Mouse (Mus musculus): ENCODE measurements around the gene Evi5. TPM values are rescaled to one million over a fixed set of nuclear protein-coding genes. Genes with fewer than 3 reads are reported as not detected.

Gene Evi5
- total RNA-seq, 2 experiments from 2014 or later: 13.2 to 13.6 TPM

DNA sequence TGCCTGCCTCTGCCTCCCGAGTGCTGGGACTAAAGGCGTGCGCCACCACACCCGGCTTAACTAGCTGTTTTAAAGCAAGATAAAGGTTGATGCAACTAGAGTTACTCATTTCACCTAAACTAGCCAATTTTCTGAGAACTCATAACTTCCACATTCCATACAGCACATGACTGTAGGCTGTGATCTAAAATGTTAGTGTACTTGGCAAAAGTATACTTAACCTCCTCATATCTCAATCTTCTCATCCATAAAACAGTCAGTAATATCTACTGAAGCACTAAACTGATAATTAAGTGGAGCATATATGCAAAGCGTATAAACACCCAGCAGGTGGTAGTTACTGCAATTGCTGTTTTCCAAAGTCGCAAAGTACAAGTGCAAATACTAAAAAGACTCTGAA, 1.6 kb downstream of the Evi5 start:
- DNase-seq: no peak

- no peak for DNase-seq
These were observed 5.2 kb downstream of the Evi5 start for GRCm38 (mm10) chr5:107869701-107870100.

GRCm38 (mm10) chr5:107868905-107869424, 5.9 kb downstream of the Evi5 start:
- peak; percentile 93 for DNase-seq

GRCm38 (mm10) chr5:107867970-107868904, 6.7 kb downstream of the Evi5 start:
- peak; percentile 58 for DNase-seq

DNA sequence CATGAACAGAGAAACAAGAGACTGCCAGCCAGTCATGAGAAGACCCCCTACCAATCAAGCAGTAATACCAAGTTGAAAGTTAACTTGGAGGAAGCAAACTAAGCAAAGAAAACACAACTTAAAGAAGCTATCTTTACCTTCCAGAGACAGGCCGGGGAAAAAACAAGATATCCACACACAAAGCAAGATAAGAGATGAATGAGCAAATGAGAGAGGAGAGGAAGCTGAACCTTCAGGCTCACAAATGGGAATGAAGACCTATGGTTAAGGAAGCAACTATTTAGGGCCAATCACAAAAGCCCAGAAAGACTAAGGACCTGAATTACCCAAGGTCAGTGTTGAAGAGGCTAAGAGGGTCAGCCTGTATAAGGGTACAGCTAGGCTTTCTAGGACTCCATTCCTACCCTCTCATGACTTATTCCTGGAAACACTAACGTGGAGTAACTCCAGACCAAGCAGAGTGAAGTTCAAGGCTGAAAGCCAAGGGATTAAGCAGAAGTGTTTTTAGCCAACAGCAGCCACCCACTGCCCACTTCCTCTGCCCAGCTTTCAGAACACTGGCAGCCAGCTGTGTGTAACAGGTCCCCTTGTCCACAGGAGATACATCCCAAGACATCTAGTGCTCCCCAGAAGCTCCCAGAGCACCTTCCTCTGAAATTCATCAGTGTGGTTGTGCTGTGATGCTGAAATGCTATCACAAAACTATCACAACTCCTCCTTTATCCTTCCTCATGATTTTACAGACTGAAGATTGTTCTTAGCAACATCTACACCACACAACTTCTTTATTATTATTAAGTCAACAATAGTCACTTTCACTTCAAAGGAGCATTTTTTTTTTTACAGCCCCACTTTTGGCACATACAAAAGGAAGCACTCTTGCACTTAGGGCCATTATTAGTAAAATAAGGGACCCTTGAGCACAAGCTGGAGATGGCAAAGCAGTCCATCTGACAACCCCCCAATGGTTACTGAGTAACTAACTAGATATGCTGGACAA, 8.5 kb downstream of the Evi5 start:
- peak; percentile 15 for DNase-seq

- no peak for DNase-seq
These were observed 10.9 kb downstream of the Evi5 start for GRCm38 (mm10) chr5:107863971-107864370.

DNA sequence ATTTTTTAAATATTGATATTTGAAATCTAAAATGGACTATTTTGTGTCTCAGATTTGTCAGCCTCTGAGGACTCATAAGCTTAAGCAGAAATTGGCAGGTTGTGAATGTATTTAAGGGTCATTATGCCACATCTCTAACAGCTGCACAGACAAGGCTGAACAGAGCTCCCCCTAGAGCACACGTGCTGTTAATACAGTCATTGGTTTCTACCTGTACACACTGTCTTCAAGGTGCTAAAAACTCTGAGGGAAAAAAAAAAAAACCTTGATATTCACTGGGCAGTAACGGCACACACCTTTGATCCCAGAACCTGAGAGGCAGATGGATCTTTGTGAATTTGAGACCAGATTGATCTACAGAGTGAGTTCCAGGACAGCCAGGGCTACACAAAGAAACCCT, 15.9 kb downstream of the Evi5 start:
- no peak for DNase-seq

- DNase-seq: no peak
These were observed 19.4 kb downstream of the Evi5 start for GRCm38 (mm10) chr5:107855546-107855945.

- DNase-seq: no peak
These were observed 20.4 kb downstream of the Evi5 start for GRCm38 (mm10) chr5:107854556-107854955.

DNA sequence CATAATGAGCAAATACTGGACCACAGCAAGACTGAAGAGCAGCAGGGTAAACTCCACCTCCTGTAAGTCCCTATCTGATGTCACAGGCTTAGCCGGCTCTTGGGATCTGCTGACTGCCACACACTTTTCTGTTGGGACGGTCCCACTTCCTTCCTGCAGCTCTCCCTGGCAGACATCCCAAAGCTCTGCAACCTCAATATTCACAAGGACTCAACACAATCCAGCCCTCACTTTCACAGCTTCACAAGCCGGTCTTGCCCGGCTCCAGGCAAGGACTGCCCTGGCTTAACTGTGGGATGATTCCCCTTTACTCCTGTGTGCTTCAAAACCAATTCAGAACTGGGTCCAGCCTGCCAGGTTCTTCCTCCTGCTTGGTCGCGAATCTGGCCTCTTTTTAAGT, 21.1 kb downstream of the Evi5 start:
- DNase-seq: peak; percentile 14

DNA sequence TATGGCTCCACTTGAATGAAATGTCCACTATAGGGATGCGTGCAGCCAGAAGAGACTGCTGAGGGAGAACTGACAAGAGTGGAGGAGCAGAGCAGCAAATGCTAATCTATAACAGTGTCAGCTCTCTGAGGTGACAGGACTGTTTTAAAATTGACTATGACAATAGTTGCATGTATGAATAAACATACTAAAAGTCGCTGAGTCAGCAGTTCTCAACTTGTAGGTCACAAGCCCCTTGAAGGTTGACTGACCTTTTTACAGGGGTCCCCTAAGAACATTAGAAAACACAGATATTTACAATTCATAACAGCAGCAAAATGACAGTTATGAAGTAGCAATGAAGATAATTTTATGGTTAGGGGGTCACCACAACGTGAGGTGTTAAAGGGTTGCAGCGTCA, 25.9 kb downstream of the Evi5 start:
- DNase-seq: no peak

GRCm38 (mm10) chr5:107847817-107848216, 27.1 kb downstream of the Evi5 start:
- DNase-seq: no peak

DNA sequence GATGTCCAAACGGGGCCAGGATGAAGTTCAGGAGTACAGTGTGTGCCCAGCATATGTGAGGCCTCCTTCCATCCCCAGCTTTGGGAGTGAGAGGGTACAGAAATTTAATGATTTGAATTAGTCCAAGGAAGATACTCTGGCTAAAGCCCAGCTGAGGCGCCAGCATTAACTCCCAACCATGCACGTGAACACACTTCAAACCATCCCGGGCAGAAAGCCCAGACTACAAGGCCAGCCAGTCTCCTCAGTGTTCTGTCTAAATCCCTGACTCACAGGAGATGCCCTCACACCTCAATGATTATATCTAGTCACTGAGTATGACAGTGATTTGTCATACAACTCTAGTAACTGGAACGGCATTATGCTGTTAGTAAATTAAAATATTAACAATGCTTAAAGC, 27.6 kb downstream of the Evi5 start:
- DNase-seq: no peak

GRCm38 (mm10) chr5:107840549-107841238, 34.2 kb downstream of the Evi5 start:
- no peak for DNase-seq

GRCm38 (mm10) chr5:107838891-107839644, 35.8 kb downstream of the Evi5 start:
- DNase-seq: peak; percentile 14

- DNase-seq: no peak
These were observed 40.6 kb downstream of the Evi5 start for GRCm38 (mm10) chr5:107834287-107834686.

GRCm38 (mm10) chr5:107831351-107831750, 43.6 kb downstream of the Evi5 start:
- no peak for DNase-seq

- DNase-seq: no peak
These were observed 44.8 kb downstream of the Evi5 start, which contains the start of gene Ube2d2b for GRCm38 (mm10) chr5:107829998-107830560. Gene Ube2d2b, plus strand, starts transcription at chr5:107830099.

DNA sequence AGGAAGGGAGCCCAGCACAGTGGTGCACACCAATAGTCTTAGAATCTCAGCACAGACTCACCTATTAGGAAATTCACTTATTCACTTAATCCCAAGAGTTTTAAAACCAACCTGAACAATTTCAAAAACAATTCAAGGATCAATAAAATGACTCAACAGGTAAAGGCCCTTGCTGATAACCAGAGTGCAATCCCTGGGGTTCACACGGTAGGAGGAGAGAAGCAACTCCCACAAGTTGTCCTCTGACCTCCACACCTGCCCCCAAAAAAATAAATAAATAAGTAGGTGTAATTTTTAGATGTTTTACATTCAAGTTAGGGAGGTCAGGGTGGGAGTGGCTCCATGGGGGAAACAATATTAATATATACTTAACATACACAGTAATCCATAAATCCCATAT, 52.4 kb downstream of the Evi5 start:
- no peak for DNase-seq

DNA sequence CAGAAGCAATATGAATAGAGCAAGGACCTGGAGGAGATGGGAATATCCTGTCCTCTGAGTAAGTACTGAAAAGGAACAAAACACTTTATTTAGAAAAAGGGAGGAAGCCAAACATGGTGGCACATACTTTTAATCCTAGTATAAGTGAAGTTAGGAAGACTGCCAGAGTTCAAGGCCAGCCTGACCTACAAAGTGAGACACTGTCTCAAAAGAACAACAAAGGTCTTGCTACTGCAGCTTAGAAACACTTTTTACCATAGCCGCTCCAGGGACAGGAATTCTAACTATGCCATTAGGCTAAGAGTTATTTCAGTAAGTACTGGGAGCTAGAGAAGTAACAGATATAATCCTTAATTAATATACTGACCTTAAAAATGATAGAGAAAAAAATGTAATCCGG, 60.3 kb downstream of the Evi5 start:
- no peak for DNase-seq

DNA sequence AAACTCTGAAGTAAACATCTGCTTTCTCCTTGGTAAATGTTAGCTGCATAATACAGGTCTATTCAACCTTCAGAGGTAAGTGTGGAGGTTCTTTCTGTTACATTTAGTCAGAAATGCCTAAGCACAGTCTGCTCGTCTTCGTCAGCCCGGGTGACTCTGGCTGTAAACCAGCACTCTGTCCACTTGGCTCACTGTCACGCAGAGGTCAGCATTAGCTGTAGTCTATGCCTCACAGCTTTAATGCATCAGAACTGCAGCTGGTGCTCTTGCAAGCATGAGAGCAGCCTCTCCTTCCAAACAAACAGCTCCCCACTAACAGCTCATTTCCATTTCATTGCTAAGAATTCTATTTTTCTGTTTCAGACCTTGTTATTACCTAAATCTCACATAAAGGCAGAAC, 67.4 kb downstream of the Evi5 start:
- DNase-seq: peak; percentile 16

Data from gastrocnemius, postnatal 25 days (tissue).